Comparison of ENCODE assay signal across 9 mouse cellular contexts in the genomic region with DNA sequence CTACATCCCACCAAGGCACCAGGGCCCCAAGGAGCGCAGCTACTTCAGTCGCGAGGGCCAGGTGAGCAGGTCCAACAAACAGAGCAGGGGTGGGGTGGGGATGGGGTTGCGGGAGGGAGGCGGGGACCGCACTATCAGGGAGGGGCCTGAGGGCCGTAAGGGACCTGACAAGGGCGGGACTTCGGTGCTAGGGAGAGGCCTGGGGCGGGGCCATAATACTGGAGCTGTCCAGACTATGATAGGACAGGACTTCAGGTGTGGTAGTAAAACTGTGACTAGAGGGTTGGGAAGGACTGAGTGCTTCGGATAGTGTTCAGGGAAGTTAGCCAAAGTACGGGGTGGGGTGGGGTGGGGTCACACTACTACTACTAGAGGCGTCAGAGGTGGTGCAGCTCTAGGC. TPM values are rescaled to one million over a fixed set of nuclear protein-coding genes. Genes with fewer than 3 reads are reported as not detected.
DNase-seq lines count a peak whose midpoint lies in the region; ATAC-seq and TF ChIP-seq lines count a peak whose summit lies in the region.
"Had no signal": no experiment of that assay in that cellular context is flagged by ENCODE, and none has a peak within 500 bp of the region (broad histone marks: within the 10 kb centered on the region; RNA-seq: fewer than 3 reads in every experiment).

No protein-coding gene starts in this region.

- peak overlapping the region; percentile 16 for H3K4me3 ChIP-seq in forebrain, embryonic 14.5 days (ENCODE audit: low read depth, low read length)
- no peak overlapping the region for H3K4me3 ChIP-seq in limb, embryonic 14.5 days (replicated peaks; ENCODE audit: low read length)
- peak overlapping the region; percentile 28 for H3K4me3 ChIP-seq in neural tube, embryonic 15.5 days (replicated peaks)

- TF ChIP-seq POLR2A in limb, embryonic 14.5 days (IDR thresholded peaks at IDR 0.05; ENCODE audit: borderline replicate concordance, extremely low read depth, insufficient read depth, insufficient read length) = no peak

- no peak overlapping the region for H3K27ac ChIP-seq in forebrain, embryonic 14.5 days (ENCODE audit: low read depth, low read length)
- no peak overlapping the region for H3K27ac ChIP-seq in limb, embryonic 14.5 days (replicated peaks; ENCODE audit: low read depth, low read length)
- no peak overlapping the region for H3K27ac ChIP-seq in neural tube, embryonic 15.5 days (replicated peaks)

- 0 out of 2 replicates have a peak, but pooled peaks have one; percentile 40 for ATAC-seq in forebrain, embryonic 14.5 days
- no peak for ATAC-seq in limb, embryonic 14.5 days (ENCODE audit: low FRiP score, low read depth)
- ATAC-seq in neural tube, embryonic 15.5 days (ENCODE audit: low FRiP score) = no peak
- ATAC-seq in CD4-positive, CD25-positive, alpha-beta regulatory T cell, adult 4 months = no peak
- ATAC-seq: Patski had no signal

- H3K9me3 ChIP-seq in forebrain, embryonic 14.5 days (replicated peaks; ENCODE audit: control insufficient read depth, low read length) = no peaks in the 10 kb centered on the region
- H3K9me3 ChIP-seq in limb, embryonic 14.5 days (ENCODE audit: control insufficient read depth, low read length) = no peaks in the 10 kb centered on the region
- H3K9me3 ChIP-seq in neural tube, embryonic 15.5 days (replicated peaks) = no peaks in the 10 kb centered on the region

- H3K27me3 ChIP-seq in forebrain, embryonic 14.5 days (replicated peaks; ENCODE audit: control insufficient read depth, insufficient read depth, low read length) = no peaks in the 10 kb centered on the region
- H3K27me3 ChIP-seq in limb, embryonic 14.5 days (ENCODE audit: control insufficient read depth, insufficient read depth, low read length) = no peaks in the 10 kb centered on the region
- H3K27me3 ChIP-seq in neural tube, embryonic 15.5 days (replicated peaks) = no peaks in the 10 kb centered on the region
- H3K27me3 ChIP-seq: Patski had no signal

- H3K36me3 ChIP-seq in forebrain, embryonic 14.5 days (ENCODE audit: control insufficient read depth, insufficient read depth, low read length) = peaks cover 6% of the 10 kb centered on the region
- peaks cover 3% of the 10 kb centered on the region for H3K36me3 ChIP-seq in limb, embryonic 14.5 days (ENCODE audit: control insufficient read depth, insufficient read depth, low read length)
- peaks cover 12% of the 10 kb centered on the region for H3K36me3 ChIP-seq in neural tube, embryonic 15.5 days

- H3K4me1 ChIP-seq in forebrain, embryonic 14.5 days (ENCODE audit: control insufficient read depth, insufficient read depth, low read length) = no peaks in the 10 kb centered on the region
- H3K4me1 ChIP-seq in limb, embryonic 14.5 days (ENCODE audit: control insufficient read depth, insufficient read depth, low read length) = peaks cover 8% of the 10 kb centered on the region; the same call in 1 of the 2 replicates
- peaks cover 17% of the 10 kb centered on the region for H3K4me1 ChIP-seq in neural tube, embryonic 15.5 days

- H3K4me2 ChIP-seq in forebrain, embryonic 14.5 days (ENCODE audit: low read length) = peak overlapping the region; percentile 41
- peak overlapping the region; percentile 42 for H3K4me2 ChIP-seq in limb, embryonic 14.5 days (replicated peaks; ENCODE audit: low read depth, low read length, severe bottlenecking)
- H3K4me2 ChIP-seq in neural tube, embryonic 15.5 days = peak overlapping the region; percentile 57

- H3K9ac ChIP-seq in forebrain, embryonic 14.5 days (ENCODE audit: low read length) = peak overlapping the region; percentile 40; the same call in 1 of the 2 replicates
- H3K9ac ChIP-seq in limb, embryonic 14.5 days (ENCODE audit: low read depth, low read length, severe bottlenecking) = peak overlapping the region; percentile 40; the same call in 1 of the 2 replicates
- 0 out of 2 replicates have a peak overlapping the region, but pooled peaks have one; percentile 21 for H3K9ac ChIP-seq in neural tube, embryonic 15.5 days (replicated peaks)

- 14% methylated on average over 13 of the region's 13 CpGs for WGBS in forebrain, embryonic 14.5 days
- 14% methylated on average over 12 of the region's 13 CpGs for WGBS in limb, embryonic 14.5 days
- 14% methylated on average over 13 of the region's 13 CpGs for WGBS in neural tube, embryonic 15.5 days

- peak; percentile 27 to 53 for DNase-seq in lung, adult 18-20 months
- DNase-seq in lung, postnatal 25 days (ENCODE audit: low spot score) = no peak
- no peak for DNase-seq in forebrain, embryonic 14.5 days (ENCODE audit: low spot score)
- no peak for DNase-seq in limb, embryonic 14.5 days (ENCODE audit: low spot score)
- DNase-seq in layer of hippocampus, adult 8-10 months (ENCODE audit: low spot score in 2 of 2) = no peak
- DNase-seq in urinary bladder, postnatal 36 days (ENCODE audit: low spot score in 2 of 2) = no peak

RNA-seq across cellular contexts. Expression of a gene that starts 0.4 kb away (rescaled TPM):
- 3.3 and 4.4 TPM in 2 replicates for polyA plus RNA-seq in forebrain, embryonic 14.5 days (2014; fragmentation: Nextera tagmentation; extraction: Ambion mirVana)
- 0.15 and 0.28 TPM in 2 replicates for polyA plus RNA-seq in limb, embryonic 14.5 days (2012; rRNA removed)
- 0.29 and 0.70 TPM in 2 replicates for polyA plus RNA-seq in limb, embryonic 14.5 days (2014; fragmentation: Nextera tagmentation; extraction: Ambion mirVana)
- polyA plus RNA-seq in neural tube, embryonic 15.5 days (2015; fragmentation: Nextera tagmentation; extraction: Ambion mirVana) = 4.8 and 5.9 TPM in 2 replicates
- total RNA-seq in layer of hippocampus, adult 8-10 months (2022) = 10 to 100 TPM; 14.5 to 21.3 (median 17.4) TPM
- polyA plus RNA-seq in CD4-positive, CD25-positive, alpha-beta regulatory T cell, adult 4 months (2017; shearing (Covaris generic)) = not detected
- polyA plus RNA-seq: Patski had no signal

RNA-seq across cellular contexts. Expression of a gene that starts 15.6 kb away (rescaled TPM):
- 28.5 and 31.1 TPM in 2 replicates for polyA plus RNA-seq in forebrain, embryonic 14.5 days (2014; fragmentation: Nextera tagmentation; extraction: Ambion mirVana)
- 31.1 and 33.9 TPM in 2 replicates for polyA plus RNA-seq in limb, embryonic 14.5 days (2012; rRNA removed)
- 30.3 and 32.6 TPM in 2 replicates for polyA plus RNA-seq in limb, embryonic 14.5 days (2014; fragmentation: Nextera tagmentation; extraction: Ambion mirVana)
- 19.5 and 24.3 TPM in 2 replicates for polyA plus RNA-seq in neural tube, embryonic 15.5 days (2015; fragmentation: Nextera tagmentation; extraction: Ambion mirVana)
- 10 to 100 TPM; 15.7 to 20.0 (median 17.5) TPM for total RNA-seq in layer of hippocampus, adult 8-10 months (2022)
- 10 to 100 TPM; 33.1 to 35.6 TPM for polyA plus RNA-seq in CD4-positive, CD25-positive, alpha-beta regulatory T cell, adult 4 months (2017; shearing (Covaris generic))

RNA-seq across cellular contexts. Expression of a gene that starts 15.7 kb away (rescaled TPM):
- 10.4 and 12.8 TPM in 2 replicates for polyA plus RNA-seq in forebrain, embryonic 14.5 days (2014; fragmentation: Nextera tagmentation; extraction: Ambion mirVana)
- polyA plus RNA-seq in limb, embryonic 14.5 days (2012; rRNA removed) = 20.5 and 21.9 TPM in 2 replicates
- polyA plus RNA-seq in limb, embryonic 14.5 days (2014; fragmentation: Nextera tagmentation; extraction: Ambion mirVana) = 15.7 and 16.9 TPM in 2 replicates
- polyA plus RNA-seq in neural tube, embryonic 15.5 days (2015; fragmentation: Nextera tagmentation; extraction: Ambion mirVana) = 14.5 and 15.8 TPM in 2 replicates
- total RNA-seq in layer of hippocampus, adult 8-10 months (2022) = 10 to 100 TPM; 20.8 to 29.1 (median 23.7) TPM
- polyA plus RNA-seq in CD4-positive, CD25-positive, alpha-beta regulatory T cell, adult 4 months (2017; shearing (Covaris generic)) = 10 to 100 TPM; 22.1 to 33.3 TPM

Comparison
In these comparisons a context has a peak if more than half of its experiments do, and no peak if none do; other contexts are left out.
1. DNase-seq: peak in lung, adult 18-20 months (2 of 2); none in lung, postnatal 25 days (single experiment), forebrain, embryonic 14.5 days (single experiment), limb, embryonic 14.5 days (single experiment), layer of hippocampus, adult 8-10 months (0 of 2) and urinary bladder, postnatal 36 days (0 of 2).
2. Peak in every context shown above with its lines, with median percentiles within 50 percentile points of each other: H3K4me2 ChIP-seq and H3K9ac ChIP-seq.